Mouse (Mus musculus): ENCODE data around the gene Pcp4l1.

Gene Pcp4l1

GRCm38 (mm10) chr1:171135600-171135999, 60.5 kb downstream of the Pcp4l1 start:
- no peak for DNase-seq

DNA sequence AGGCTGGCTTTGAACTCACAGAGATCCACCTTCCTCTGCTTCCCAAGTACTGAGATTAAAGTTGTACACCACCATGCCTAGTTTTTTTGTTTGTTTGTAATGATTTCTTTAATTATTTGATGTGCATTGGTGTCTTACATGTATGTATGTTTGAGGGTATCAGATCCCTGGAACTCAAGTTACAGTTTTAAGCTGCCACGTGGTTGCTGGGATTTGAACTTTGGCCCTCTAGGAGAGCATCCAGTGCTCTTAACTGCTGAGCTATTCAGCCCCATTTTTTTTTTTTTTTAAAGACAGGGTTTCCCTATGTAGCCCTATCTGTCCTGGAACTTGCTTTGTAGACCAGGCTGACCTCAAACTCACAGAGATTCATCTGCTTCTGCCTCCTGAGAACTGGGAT, 65.1 kb downstream of the Pcp4l1 start:
- DNase-seq, result no peak

DNA sequence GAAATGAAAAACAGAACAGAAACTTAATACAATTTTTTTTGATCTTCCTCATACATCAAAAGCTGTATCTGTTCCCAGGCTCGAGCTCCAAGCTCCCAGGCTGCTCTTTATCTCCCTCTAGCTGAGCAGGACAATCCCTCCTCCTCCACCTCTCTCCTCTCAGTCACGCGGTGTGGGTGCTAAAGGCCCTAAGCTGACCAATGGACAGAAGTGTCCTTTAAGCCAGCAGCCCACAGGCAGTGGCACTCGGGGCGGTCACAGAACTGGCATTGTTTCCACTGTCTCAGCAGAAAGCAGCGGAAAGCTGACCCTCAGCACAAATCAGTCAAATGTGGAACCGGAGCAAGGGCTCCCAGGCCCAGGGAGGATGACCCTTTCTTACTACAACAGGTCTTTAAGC, 66.8 kb downstream of the Pcp4l1 start:
- peak; percentile 7 for DNase-seq

GRCm38 (mm10) chr1:171124398-171124797, 71.7 kb downstream of the Pcp4l1 start:
- no peak for DNase-seq

Measured in lung, postnatal 10 days (tissue).